Mouse (Mus musculus): ENCODE measurements around the gene Ntn4. TPM values are rescaled to one million over a fixed set of nuclear protein-coding genes. Genes with fewer than 3 reads are reported as not detected.

Ntn4 gene
- polyA plus RNA-seq, 1 experiment from 2014 or later: 4.4 TPM

- H3K4me3 ChIP-seq (ENCODE audit: low read depth, low read length): no peak overlapping the region
Observed at GRCm38 (mm10) chr10:93697866-93698483, 57.5 kb downstream of the Ntn4 start.

GRCm38 (mm10) chr10:93699689-93700478 is 59.4 kb downstream of the Ntn4 start:
- DNase-seq (ENCODE audit: low spot score) (no peak), ATAC-seq (replicated peaks; ENCODE audit: low FRiP score) (no peak)
- Histone ChIP-seq H3K4me2 (ENCODE audit: low read depth, low read length, severe bottlenecking) (peak overlapping the region; percentile 28; the same call in 1 of the 2 replicates), H3K4me3 (ENCODE audit: low read depth, low read length) (no peak overlapping the region), H3K27ac (ENCODE audit: low read depth, low read length) (peak overlapping the region; percentile 18; the same call in 1 of the 2 replicates), H3K9ac (ENCODE audit: low read length) (no peak overlapping the region), H3K9me3 (ENCODE audit: control insufficient read depth, low read length) (no peaks in the 10 kb centered on the region), H3K4me1 (replicated peaks; ENCODE audit: control insufficient read depth, insufficient read depth, low read length) (no peaks in the 10 kb centered on the region; the same call in 1 of the 2 replicates), H3K36me3 (ENCODE audit: control insufficient read depth, insufficient read depth, low read length) (no peaks in the 10 kb centered on the region), H3K27me3 (ENCODE audit: control insufficient read depth, insufficient read depth, low read length) (no peaks in the 10 kb centered on the region)
- WGBS: 79% methylated on average over 10 of the region's 10 CpGs

More at GRCm38 (mm10) chr10:93697866-93698483, 57.5 kb downstream of the Ntn4 start:
- Histone ChIP-seq H3K27me3 (ENCODE audit: control insufficient read depth, insufficient read depth, low read length) (no peaks in the 10 kb centered on the region), H3K9me3 (ENCODE audit: control insufficient read depth, low read length) (no peaks in the 10 kb centered on the region; the same call in 1 of the 2 replicates), H3K36me3 (ENCODE audit: control insufficient read depth, insufficient read depth, low read length) (no peaks in the 10 kb centered on the region), H3K9ac (ENCODE audit: low read length) (no peak overlapping the region), H3K27ac (ENCODE audit: low read depth, low read length) (no peak overlapping the region), H3K4me2 (ENCODE audit: low read depth, low read length, severe bottlenecking) (no peak overlapping the region), H3K4me1 (replicated peaks; ENCODE audit: control insufficient read depth, insufficient read depth, low read length) (no peaks in the 10 kb centered on the region; the same call in 1 of the 2 replicates)
- no peak for ATAC-seq (replicated peaks; ENCODE audit: low FRiP score)
- no peak for DNase-seq (ENCODE audit: low spot score)
- WGBS: 87% methylated on average over 10 of the region's 10 CpGs

DNA sequence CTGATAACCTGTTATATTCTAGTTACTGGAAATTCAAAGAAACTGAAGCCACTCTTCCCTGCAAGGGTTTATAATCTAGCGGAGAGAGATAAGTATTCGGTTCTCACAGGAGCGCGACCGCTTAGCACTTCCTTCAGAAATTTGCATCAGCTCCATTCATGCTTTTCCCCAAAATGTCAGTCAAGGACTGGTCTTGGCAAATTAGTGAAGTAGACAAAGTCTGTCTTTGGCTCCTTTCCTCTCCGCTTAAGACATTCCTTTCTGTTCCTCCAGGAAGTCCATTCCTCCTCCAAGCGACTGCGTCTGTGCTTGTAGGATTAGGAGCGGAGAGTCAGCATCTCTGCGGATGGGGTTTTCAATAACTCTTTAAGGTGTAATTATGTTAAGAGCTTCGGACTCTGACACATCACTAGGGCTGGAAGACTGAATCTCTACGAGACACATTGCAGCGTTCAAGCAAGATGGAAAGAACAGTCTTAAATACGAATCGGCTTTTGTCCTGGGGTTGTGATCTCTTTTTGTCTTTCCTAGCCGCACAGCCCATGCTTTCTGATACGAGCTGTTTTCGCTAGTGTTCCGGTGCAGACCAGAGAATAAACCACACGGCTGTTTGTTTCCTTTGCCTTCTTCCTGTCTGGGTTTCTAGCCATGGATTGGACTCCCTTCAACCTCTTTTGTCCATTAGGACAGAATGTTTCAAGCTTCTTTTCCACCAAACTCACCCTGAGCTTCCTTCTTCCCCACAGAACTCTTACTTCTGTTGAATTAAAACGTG is 60.3 kb downstream of the Ntn4 start:
- 72% methylated on average over 21 of the region's 21 CpGs for WGBS
- no peaks in the 10 kb centered on the region for H3K9me3 ChIP-seq (ENCODE audit: control insufficient read depth, low read length)
- peak overlapping the region; percentile 28; the same call in 1 of the 2 replicates for H3K4me2 ChIP-seq (ENCODE audit: low read depth, low read length, severe bottlenecking)
- no peaks in the 10 kb centered on the region; the same call in 1 of the 2 replicates for H3K4me1 ChIP-seq (replicated peaks; ENCODE audit: control insufficient read depth, insufficient read depth, low read length)
- no peak overlapping the region for H3K4me3 ChIP-seq (ENCODE audit: low read depth, low read length)
- H3K27me3 ChIP-seq (ENCODE audit: control insufficient read depth, insufficient read depth, low read length): no peaks in the 10 kb centered on the region
- no peak for ATAC-seq (replicated peaks; ENCODE audit: low FRiP score)
- H3K9ac ChIP-seq (ENCODE audit: low read length): no peak overlapping the region
- H3K36me3 ChIP-seq (ENCODE audit: control insufficient read depth, insufficient read depth, low read length): no peaks in the 10 kb centered on the region
- H3K27ac ChIP-seq (ENCODE audit: low read depth, low read length): peak overlapping the region; percentile 18; the same call in 1 of the 2 replicates
- no peak for DNase-seq (ENCODE audit: low spot score)

DNA sequence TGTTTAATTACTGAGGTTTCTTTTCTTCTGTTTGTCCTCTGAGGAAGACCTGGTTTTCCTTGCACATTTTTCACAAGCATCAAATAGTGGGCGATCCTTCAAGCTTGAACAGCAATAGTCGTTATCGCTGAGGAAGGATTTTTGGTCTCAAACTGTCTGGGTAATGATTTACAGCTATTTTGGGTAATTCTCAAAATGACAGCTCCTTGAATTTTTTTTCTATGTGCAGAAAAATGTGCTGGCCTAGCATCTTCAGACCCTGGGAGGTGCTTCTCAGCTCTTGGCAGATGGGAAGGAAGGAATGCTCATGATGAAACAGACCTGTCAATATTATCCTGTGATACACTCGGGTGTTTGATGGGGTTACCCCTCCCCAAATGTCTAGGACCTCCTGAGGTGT is 63.5 kb downstream of the Ntn4 start:
- Histone ChIP-seq H3K4me1 (replicated peaks; ENCODE audit: control insufficient read depth, insufficient read depth, low read length) (no peaks in the 10 kb centered on the region; the same call in 1 of the 2 replicates), H3K9ac (ENCODE audit: low read length) (no peak overlapping the region), H3K9me3 (ENCODE audit: control insufficient read depth, low read length) (no peaks in the 10 kb centered on the region), H3K4me3 (ENCODE audit: low read depth, low read length) (no peak overlapping the region), H3K27me3 (ENCODE audit: control insufficient read depth, insufficient read depth, low read length) (no peaks in the 10 kb centered on the region), H3K4me2 (ENCODE audit: low read depth, low read length, severe bottlenecking) (no peak overlapping the region), H3K27ac (ENCODE audit: low read depth, low read length) (no peak overlapping the region), H3K36me3 (ENCODE audit: control insufficient read depth, insufficient read depth, low read length) (no peaks in the 10 kb centered on the region)
- WGBS: 95% methylated on average over 4 of the region's 4 CpGs
- ATAC-seq (replicated peaks; ENCODE audit: low FRiP score) (no peak), DNase-seq (ENCODE audit: low spot score) (no peak)

- Histone ChIP-seq H3K9me3 (ENCODE audit: control insufficient read depth, low read length) (no peaks in the 10 kb centered on the region), H3K9ac (ENCODE audit: low read length) (no peak overlapping the region), H3K4me2 (ENCODE audit: low read depth, low read length, severe bottlenecking) (no peak overlapping the region), H3K36me3 (ENCODE audit: control insufficient read depth, insufficient read depth, low read length) (peaks cover 12% of the 10 kb centered on the region; the same call in 1 of the 2 replicates), H3K27ac (ENCODE audit: low read depth, low read length) (no peak overlapping the region), H3K4me3 (ENCODE audit: low read depth, low read length) (no peak overlapping the region), H3K4me1 (replicated peaks; ENCODE audit: control insufficient read depth, insufficient read depth, low read length) (no peaks in the 10 kb centered on the region), H3K27me3 (ENCODE audit: control insufficient read depth, insufficient read depth, low read length) (no peaks in the 10 kb centered on the region)
- no peak for ATAC-seq (replicated peaks; ENCODE audit: low FRiP score)
- no peak for DNase-seq (ENCODE audit: low spot score)
- 60% methylated on average over 21 of the region's 21 CpGs for WGBS
Observed at GRCm38 (mm10) chr10:93707149-93708075, 66.9 kb downstream of the Ntn4 start.

- ATAC-seq (replicated peaks; ENCODE audit: low FRiP score) (no peak), DNase-seq (ENCODE audit: low spot score) (no peak)
- no peak overlapping the region for H3K4me2 ChIP-seq (ENCODE audit: low read depth, low read length, severe bottlenecking)
- no peak overlapping the region for H3K27ac ChIP-seq (ENCODE audit: low read depth, low read length)
- no peak overlapping the region for H3K4me3 ChIP-seq (ENCODE audit: low read depth, low read length)
- H3K4me1 ChIP-seq (replicated peaks; ENCODE audit: control insufficient read depth, insufficient read depth, low read length): no peaks in the 10 kb centered on the region
- no peaks in the 10 kb centered on the region for H3K27me3 ChIP-seq (ENCODE audit: control insufficient read depth, insufficient read depth, low read length)
- H3K9me3 ChIP-seq (ENCODE audit: control insufficient read depth, low read length): no peaks in the 10 kb centered on the region
- no peak overlapping the region for H3K9ac ChIP-seq (ENCODE audit: low read length)
- 90% methylated on average over 6 of the region's 6 CpGs for WGBS
- H3K36me3 ChIP-seq (ENCODE audit: control insufficient read depth, insufficient read depth, low read length): peaks cover 12% of the 10 kb centered on the region; the same call in 1 of the 2 replicates
Observed at GRCm38 (mm10) chr10:93708076-93708473, 67.6 kb downstream of the Ntn4 start.

GRCm38 (mm10) chr10:93708515-93708914 is 68.0 kb downstream of the Ntn4 start:
- Histone ChIP-seq H3K27ac (ENCODE audit: low read depth, low read length) (no peak overlapping the region), H3K9ac (ENCODE audit: low read length) (no peak overlapping the region), H3K36me3 (ENCODE audit: control insufficient read depth, insufficient read depth, low read length) (peaks cover 12% of the 10 kb centered on the region; the same call in 1 of the 2 replicates), H3K9me3 (ENCODE audit: control insufficient read depth, low read length) (no peaks in the 10 kb centered on the region), H3K4me3 (ENCODE audit: low read depth, low read length) (no peak overlapping the region), H3K4me1 (replicated peaks; ENCODE audit: control insufficient read depth, insufficient read depth, low read length) (no peaks in the 10 kb centered on the region), H3K27me3 (ENCODE audit: control insufficient read depth, insufficient read depth, low read length) (no peaks in the 10 kb centered on the region), H3K4me2 (ENCODE audit: low read depth, low read length, severe bottlenecking) (no peak overlapping the region)
- WGBS: 91% methylated on average over 5 of the region's 5 CpGs
- DNase-seq (ENCODE audit: low spot score) (no peak), ATAC-seq (replicated peaks; ENCODE audit: low FRiP score) (no peak)

All from forebrain, embryonic 11.5 days (tissue).